Mouse (Mus musculus) cerebellum, adult 8-10 months (tissue): ENCODE data around the gene Nkain4.

ENCODE experiments used
- DNase-seq: peaks from one replicate; pipeline ENCODE4 v3.0.0; 2022

The Nkain4 gene

GRCm38 (mm10) chr2:180954061-180955047, at the start of gene Nkain4:
Nkain4 (minus strand) TSS chr2:180954699.
- DNase-seq: peak; percentile 49

GRCm38 (mm10) chr2:180996905-180997304, 42.4 kb upstream of the Nkain4 start:
- DNase-seq: no peak

- DNase-seq: peak; percentile 53
Measured at GRCm38 (mm10) chr2:180996436-180996835, 41.9 kb upstream of the Nkain4 start.

- DNase-seq: no peak
Measured at GRCm38 (mm10) chr2:180995457-180995856, 41.0 kb upstream of the Nkain4 start.

- no peak for DNase-seq
Measured at GRCm38 (mm10) chr2:180994360-180994759, 39.9 kb upstream of the Nkain4 start.

GRCm38 (mm10) chr2:180990347-180990746, 35.8 kb upstream of the Nkain4 start:
- DNase-seq: no peak

- no peak for DNase-seq
Measured at GRCm38 (mm10) chr2:180988948-180989347, 34.4 kb upstream of the Nkain4 start.

GRCm38 (mm10) chr2:180988347-180988913, 33.9 kb upstream of the Nkain4 start:
- DNase-seq: no peak

GRCm38 (mm10) chr2:180987432-180988030, 33.0 kb upstream of the Nkain4 start:
- DNase-seq: no peak

- DNase-seq: no peak
Measured at GRCm38 (mm10) chr2:180987001-180987400, 32.5 kb upstream of the Nkain4 start.

GRCm38 (mm10) chr2:180986449-180986848, 31.9 kb upstream of the Nkain4 start, which contains the start of gene Col20a1:
Col20a1 (plus strand) TSS chr2:180986535.
- DNase-seq: no peak

- DNase-seq: no peak
Measured at GRCm38 (mm10) chr2:180985635-180986034, 31.1 kb upstream of the Nkain4 start.

- no peak for DNase-seq
Measured at GRCm38 (mm10) chr2:180981133-180981532, 26.6 kb upstream of the Nkain4 start.

- DNase-seq: peak; percentile 92
Measured at GRCm38 (mm10) chr2:180967010-180967763, 12.7 kb upstream of the Nkain4 start, which contains the start of gene Arfgap1. Arfgap1 (plus strand) TSS chr2:180967225.

- DNase-seq: peak; percentile 38
Measured at GRCm38 (mm10) chr2:180966092-180966882, 11.8 kb upstream of the Nkain4 start.

GRCm38 (mm10) chr2:180963956-180964355, 9.5 kb upstream of the Nkain4 start:
- peak; percentile 84 for DNase-seq

GRCm38 (mm10) chr2:180962616-180963308, 8.3 kb upstream of the Nkain4 start:
- no peak for DNase-seq

GRCm38 (mm10) chr2:180960187-180960586, 5.7 kb upstream of the Nkain4 start:
- DNase-seq: no peak

- DNase-seq: no peak
Measured at GRCm38 (mm10) chr2:180959605-180960004, 5.1 kb upstream of the Nkain4 start.

GRCm38 (mm10) chr2:180953638-180954037, 861 bp downstream of the Nkain4 start:
- no peak for DNase-seq

GRCm38 (mm10) chr2:180952731-180953171, 1.7 kb downstream of the Nkain4 start:
- DNase-seq: no peak
